Mouse (Mus musculus): Measurements from ENCODE around the gene Olfr465-ps1. TPM values are rescaled to one million over a fixed set of nuclear protein-coding genes. Genes with fewer than 3 reads are reported as not detected.

Gene Olfr465-ps1
- total and polyA plus RNA-seq, 3 experiments = not detected

DNA sequence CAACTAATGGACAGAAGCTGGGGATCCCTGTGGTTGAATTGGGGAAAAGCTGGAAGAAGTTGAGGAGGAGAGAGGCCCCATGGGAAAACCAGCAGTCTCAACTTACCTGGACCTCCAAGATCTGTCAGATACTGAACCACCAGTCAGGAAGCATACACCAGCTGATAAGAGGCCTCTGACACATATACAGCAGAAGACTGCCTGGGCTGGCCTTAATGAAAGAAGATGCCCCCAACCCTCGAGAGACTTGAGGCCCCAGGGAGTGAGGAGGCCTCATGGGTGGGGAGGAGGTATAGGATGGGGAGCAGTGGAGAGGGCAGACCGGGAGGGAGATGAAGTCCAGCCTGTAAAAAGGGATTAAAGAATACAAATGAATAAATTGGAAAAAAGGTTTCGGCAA is 16.9 kb upstream of the Olfr465-ps1 start:
- dilution Hi-C loops (cut with MboI; ENCODE audit: extremely low pct_ligation_motif_present, extremely low pct_unique_long_range_greater_than_20kb, low sequenced_read_pairs) (no loop called here), in situ Hi-C loops (cut with MboI; ENCODE audit: low pct_ligation_motif_present, low pct_unique_long_range_greater_than_20kb, low sequenced_read_pairs) (no loop called here)
- no peak overlapping the region for H3K4me3 ChIP-seq (replicated peaks in 1 of 3; ENCODE audit: low read depth in 2 of 3, low read length in 2 of 3, poor library complexity in 1 of 3)
- H3K27me3 ChIP-seq (replicated peaks) = no peaks in the 10 kb centered on the region
- H3K9me3 ChIP-seq (replicated peaks; ENCODE audit: low read length) = no peaks in the 10 kb centered on the region
- H3K79me2 ChIP-seq (replicated peaks; ENCODE audit: control insufficient read depth, extremely low read depth, insufficient read depth, poor library complexity, severe bottlenecking) = no peaks in the 10 kb centered on the region
- no peaks in the 10 kb centered on the region for H3K36me3 ChIP-seq (replicated peaks in 1 of 2; ENCODE audit: control insufficient read depth in 1 of 2, insufficient read depth in 1 of 2, low read length in 1 of 2)
- H3K27ac ChIP-seq (ENCODE audit: insufficient read depth, low read depth) = no peak overlapping the region
- H3K4me2 ChIP-seq (ENCODE audit: insufficient read depth, low read depth, poor library complexity, severe bottlenecking) = no peak overlapping the region
- TF ChIP-seq MAZ (IDR thresholded peaks at IDR 0.05; ENCODE audit: low read depth, low read length) = no peak
- no peak for TF ChIP-seq SIN3A (IDR thresholded peaks at IDR 0.05; ENCODE audit: low read length)
- no peak for TF ChIP-seq JUN (IDR thresholded peaks at IDR 0.05; ENCODE audit: insufficient read depth, low read depth, low read length)
- no peak for TF ChIP-seq JUND (conservative IDR thresholded peaks at IDR 0.05; ENCODE audit: low read depth, low read length)
- TF ChIP-seq TBP (conservative IDR thresholded peaks at IDR 0.05; ENCODE audit: low read depth, low read length) = no peak
- no peak for TF ChIP-seq PAX5 (IDR thresholded peaks at IDR 0.05; ENCODE audit: low read length)
- no peak for TF ChIP-seq USF1 (IDR thresholded peaks at IDR 0.05; ENCODE audit: low read depth, low read length)
- TF ChIP-seq MXI1 (IDR thresholded peaks at IDR 0.05; ENCODE audit: low read depth, low read length) = no peak
- no peak for TF ChIP-seq ELF1 (IDR thresholded peaks at IDR 0.05; ENCODE audit: low read depth, low read length)
- TF ChIP-seq NRF1 (IDR thresholded peaks at IDR 0.05; ENCODE audit: low read depth, low read length) = no peak
- H3K4me1 ChIP-seq (ENCODE audit: control insufficient read depth in 1 of 2, insufficient read depth in 2 of 2) = no peaks in the 10 kb centered on the region
- no peak overlapping the region for H3K9ac ChIP-seq (ENCODE audit: insufficient read depth, low read depth)
- no peak for DNase-seq (ENCODE audit: extremely low read depth)

DNA sequence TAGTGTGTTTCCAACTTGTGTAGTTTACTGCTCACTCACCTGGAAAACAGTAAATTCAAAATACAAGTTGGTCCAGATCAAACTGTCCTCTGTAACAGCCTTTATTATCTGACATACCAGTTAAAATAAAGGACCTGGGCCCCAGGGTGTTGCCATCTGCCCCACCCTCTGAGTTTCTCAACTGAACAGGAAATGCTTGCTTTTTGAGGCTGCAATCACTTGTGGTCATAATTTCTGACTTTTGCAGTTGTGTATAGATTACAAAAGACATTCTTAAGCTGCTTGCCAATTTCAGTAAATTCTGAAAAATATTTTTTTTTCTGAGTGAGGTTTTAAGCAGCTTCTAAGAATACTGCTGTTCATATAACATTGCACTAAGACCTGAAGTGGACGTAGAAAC is 15.8 kb upstream of the Olfr465-ps1 start:
- Histone ChIP-seq H3K4me1 (ENCODE audit: control insufficient read depth in 1 of 2, insufficient read depth in 2 of 2) (no peaks in the 10 kb centered on the region), H3K4me2 (ENCODE audit: insufficient read depth, low read depth, poor library complexity, severe bottlenecking) (no peak overlapping the region), H3K27ac (ENCODE audit: insufficient read depth, low read depth) (no peak overlapping the region), H3K27me3 (replicated peaks) (no peaks in the 10 kb centered on the region), H3K9me3 (replicated peaks; ENCODE audit: low read length) (no peaks in the 10 kb centered on the region), H3K9ac (ENCODE audit: insufficient read depth, low read depth) (no peak overlapping the region), H3K36me3 (replicated peaks in 1 of 2; ENCODE audit: control insufficient read depth in 1 of 2, insufficient read depth in 1 of 2, low read length in 1 of 2) (no peaks in the 10 kb centered on the region), H3K79me2 (replicated peaks; ENCODE audit: control insufficient read depth, extremely low read depth, insufficient read depth, poor library complexity, severe bottlenecking) (no peaks in the 10 kb centered on the region), H3K4me3 (replicated peaks in 1 of 3; ENCODE audit: low read depth in 2 of 3, low read length in 2 of 3, poor library complexity in 1 of 3) (no peak overlapping the region)
- no peak for DNase-seq (ENCODE audit: extremely low read depth)
- dilution Hi-C loops (cut with MboI; ENCODE audit: extremely low pct_ligation_motif_present, extremely low pct_unique_long_range_greater_than_20kb, low sequenced_read_pairs) (no loop called here), in situ Hi-C loops (cut with MboI; ENCODE audit: low pct_ligation_motif_present, low pct_unique_long_range_greater_than_20kb, low sequenced_read_pairs) (no loop called here)
- TF ChIP-seq ZNF384 (IDR thresholded peaks at IDR 0.05; ENCODE audit: low read depth, low read length) = no peak
- no peak for TF ChIP-seq MXI1 (IDR thresholded peaks at IDR 0.05; ENCODE audit: low read depth, low read length)
- TF ChIP-seq ZC3H11A (IDR thresholded peaks at IDR 0.05; ENCODE audit: low read depth, low read length) = no peak
- no peak for TF ChIP-seq MYC (IDR thresholded peaks at IDR 0.05; ENCODE audit: low read depth, low read length)
- no peak for TF ChIP-seq CHD2 (IDR thresholded peaks at IDR 0.05; ENCODE audit: low read length)
- TF ChIP-seq GABPA (IDR thresholded peaks at IDR 0.05; ENCODE audit: insufficient replicate concordance, low read depth, low read length) = no peak
- TF ChIP-seq USF2 (conservative IDR thresholded peaks at IDR 0.05; ENCODE audit: low read depth, low read length) = no peak
- TF ChIP-seq EP300 (IDR thresholded peaks at IDR 0.05; ENCODE audit: low read length) = no peak

Measured in CH12.LX (cell line).